Mouse (Mus musculus) C2C12 (cell line): ENCODE results near the gene Ift52. TPM values are rescaled to one million over a fixed set of nuclear protein-coding genes. Genes with fewer than 3 reads are reported as not detected.
"Not testable (repeated sequence)": the region's sequence is repeated elsewhere in the genome, so short reads cannot be mapped to it uniquely, and the experiment has no call there.

ENCODE experiments used
- H3K27me3 ChIP-seq: one replicate; pipeline ENCODE4 v1.6.1; 2011; ENCODE audit not compliant: control insufficient read depth, insufficient read depth, insufficient read length
- H3K36me3 ChIP-seq: one replicate; pipeline ENCODE4 v1.6.1; 2011; ENCODE audit not compliant: control insufficient read depth, insufficient read depth
- H3K4me3 ChIP-seq: one replicate; pipeline ENCODE4 v1.5.1; 2011; ENCODE audit warnings: mild to moderate bottlenecking, control low read depth; ENCODE audit not compliant: poor library complexity, insufficient read depth, severe bottlenecking
- H3K79me2 ChIP-seq: one replicate; pipeline ENCODE4 v1.6.1; 2011; ENCODE audit not compliant: control insufficient read depth, insufficient read depth
- H3K79me3 ChIP-seq: one replicate; pipeline ENCODE4 v1.6.1; 2011; ENCODE audit warnings: low read depth, control low read depth
- H3ac ChIP-seq: one replicate; pipeline ENCODE3; 2011; ENCODE audit warnings: low read depth; ENCODE audit not compliant: control insufficient read depth, insufficient read length
- CEBPB ChIP-seq: IDR thresholded peaks from one replicate; pipeline ENCODE4 v1.6.1; 2011; ENCODE audit warnings: low read depth, mild to moderate bottlenecking, control low read depth, moderate library complexity
- CTCF ChIP-seq: IDR thresholded peaks from one replicate; pipeline ENCODE4 v1.5.1; 2011; ENCODE audit not compliant: control insufficient read depth, insufficient read depth, insufficient read length
- FOSL1 ChIP-seq: IDR thresholded peaks from one replicate; pipeline ENCODE4 v1.8.0; 2011; ENCODE audit warnings: mild to moderate bottlenecking, low read length; ENCODE audit not compliant: poor library complexity, insufficient read depth, severe bottlenecking
- MAX ChIP-seq: IDR thresholded peaks from one replicate; pipeline ENCODE4 v1.6.1; 2011; ENCODE audit warnings: mild to moderate bottlenecking, control low read depth
- MYOD1 ChIP-seq: IDR thresholded peaks from one replicate; pipeline ENCODE4 v1.6.1; 2011; ENCODE audit warnings: low read depth; ENCODE audit not compliant: control insufficient read depth, insufficient read length
- MYOG ChIP-seq: IDR thresholded peaks from one replicate; pipeline ENCODE4 v1.6.1; 2011; ENCODE audit not compliant: control insufficient read depth, insufficient read length; ENCODE audit errors: extremely low read depth
- USF1 ChIP-seq: IDR thresholded peaks from one replicate; pipeline ENCODE4 v1.6.1; 2011; ENCODE audit warnings: low read depth, mild to moderate bottlenecking, control low read depth, moderate library complexity
- polyA plus RNA-seq: library from polyadenylated mRNA; unstranded; fragments of >200 nt; fragmentation: generic; extraction: Trizol; gene quantifications from one replicate; pipeline ENCODE4 v1.2.1, GENCODE M21; 2012; ENCODE audit warnings: missing spikeins

The Ift52 gene
- polyA plus RNA-seq, 1 experiment = 17.6 TPM

- Histone ChIP-seq H3K4me3 (peak overlapping the region; percentile 80), H3K79me3 (peaks cover 41% of the 10 kb centered on the region), H3K79me2 (peaks cover 56% of the 10 kb centered on the region), H3K36me3 (peaks cover 10% of the 10 kb centered on the region), H3ac (peak overlapping the region; percentile 76), H3K27me3 (no peaks in the 10 kb centered on the region)
- TF ChIP-seq USF1 (no peak), FOSL1 (no peak), CTCF (no peak), MAX (no peak), MYOG (no peak), CEBPB (no peak), MYOD1 (no peak)
These were observed 37.8 kb downstream of the Ift52 start for GRCm38 (mm10) chr2:163054891-163055494.

GRCm38 (mm10) chr2:163055715-163056114, 38.6 kb downstream of the Ift52 start:
- H3K36me3 ChIP-seq = peaks cover 12% of the 10 kb centered on the region
- H3ac ChIP-seq = peak overlapping the region; percentile 76
- H3K79me2 ChIP-seq = peaks cover 61% of the 10 kb centered on the region
- H3K79me3 ChIP-seq = peaks cover 42% of the 10 kb centered on the region
- TF ChIP-seq MAX = peak; percentile 52
- TF ChIP-seq FOSL1 = no peak
- TF ChIP-seq CTCF = no peak
- no peak for TF ChIP-seq MYOD1
- TF ChIP-seq CEBPB = no peak
- TF ChIP-seq USF1 = no peak
- TF ChIP-seq MYOG = no peak
- H3K27me3 ChIP-seq = no peaks in the 10 kb centered on the region
- H3K4me3 ChIP-seq = peak overlapping the region; percentile 80

DNA sequence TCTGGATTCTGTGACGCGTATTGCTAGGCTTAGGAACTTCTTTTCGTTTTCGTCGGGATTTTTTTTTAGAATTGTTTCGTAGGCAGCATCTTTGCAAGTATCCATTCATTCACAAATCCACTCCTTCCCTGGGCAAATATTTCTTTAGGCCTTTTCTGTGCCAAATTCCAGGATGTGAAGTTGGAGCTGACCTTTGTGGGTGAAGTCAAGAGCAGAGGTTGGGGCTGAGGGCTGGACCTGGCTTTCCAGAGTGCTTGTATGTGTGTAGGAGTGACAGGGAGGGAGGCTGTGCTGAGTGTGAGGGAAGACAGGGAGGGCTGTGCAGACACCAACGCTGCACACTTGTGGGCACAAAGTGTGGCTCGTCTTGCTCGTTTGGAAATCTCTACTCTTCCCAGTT, 39.4 kb downstream of the Ift52 start:
- H3K4me3 ChIP-seq = no peak overlapping the region
- no peaks in the 10 kb centered on the region for H3K27me3 ChIP-seq
- H3ac ChIP-seq = no peak overlapping the region
- TF ChIP-seq CTCF = no peak
- H3K79me2 ChIP-seq = peaks cover 69% of the 10 kb centered on the region
- H3K79me3 ChIP-seq = peaks cover 43% of the 10 kb centered on the region
- H3K36me3 ChIP-seq = peaks cover 21% of the 10 kb centered on the region

DNA sequence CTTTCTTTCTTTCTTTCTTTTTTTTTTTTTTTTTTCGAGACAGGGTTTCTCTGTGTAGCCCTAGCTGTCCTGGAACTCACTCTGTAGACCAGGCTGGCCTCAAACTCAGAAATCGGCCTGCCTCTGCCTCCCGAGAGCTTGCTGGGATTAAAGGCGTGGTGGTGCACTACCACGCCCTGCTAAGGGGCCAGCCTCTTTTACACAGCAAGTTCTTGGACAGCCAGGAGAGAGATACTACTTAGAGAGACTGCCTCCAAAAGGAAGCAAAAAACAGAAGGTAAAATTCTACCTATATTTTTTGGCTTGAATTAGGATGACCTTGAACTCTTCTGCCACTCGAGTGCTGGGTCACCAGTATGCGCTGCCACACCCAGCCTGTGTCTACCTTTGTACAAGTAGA, 41.8 kb downstream of the Ift52 start:
- H3K79me3 ChIP-seq = peaks cover 43% of the 10 kb centered on the region
- not testable (repeated sequence) for H3ac ChIP-seq, H3K4me3 ChIP-seq, H3K27me3 ChIP-seq
- peaks cover 69% of the 10 kb centered on the region for H3K79me2 ChIP-seq
- peaks cover 36% of the 10 kb centered on the region for H3K36me3 ChIP-seq

DNA sequence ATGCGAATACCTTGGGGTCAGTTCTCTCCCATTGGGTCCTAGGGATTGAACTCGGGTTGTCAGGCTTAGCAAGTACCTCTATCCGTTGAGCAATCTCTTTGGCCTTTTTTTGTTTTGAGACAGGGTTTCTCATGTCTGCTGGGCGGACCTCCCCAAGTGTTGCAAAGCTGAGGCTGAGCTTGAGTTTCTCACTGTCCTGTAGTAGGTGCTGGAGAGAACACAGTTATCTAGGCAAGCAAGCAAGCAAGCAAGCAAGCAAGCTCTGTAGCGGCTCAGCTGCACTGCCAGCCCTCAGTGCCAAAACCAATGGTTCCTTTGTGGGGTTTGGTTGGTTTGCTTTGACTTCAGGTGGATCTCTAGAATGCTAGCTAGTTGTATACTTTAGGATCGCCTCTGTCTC, 43.5 kb downstream of the Ift52 start:
- Histone ChIP-seq H3K27me3 (no peaks in the 10 kb centered on the region), H3K79me2 (peaks cover 56% of the 10 kb centered on the region), H3K36me3 (peaks cover 52% of the 10 kb centered on the region), H3K4me3 (no peak overlapping the region), H3ac (no peak overlapping the region), H3K79me3 (peaks cover 40% of the 10 kb centered on the region)
- TF ChIP-seq MYOD1 (no peak), FOSL1 (no peak), CTCF (no peak), MYOG (no peak), CEBPB (no peak), MAX (no peak), USF1 (no peak)

DNA sequence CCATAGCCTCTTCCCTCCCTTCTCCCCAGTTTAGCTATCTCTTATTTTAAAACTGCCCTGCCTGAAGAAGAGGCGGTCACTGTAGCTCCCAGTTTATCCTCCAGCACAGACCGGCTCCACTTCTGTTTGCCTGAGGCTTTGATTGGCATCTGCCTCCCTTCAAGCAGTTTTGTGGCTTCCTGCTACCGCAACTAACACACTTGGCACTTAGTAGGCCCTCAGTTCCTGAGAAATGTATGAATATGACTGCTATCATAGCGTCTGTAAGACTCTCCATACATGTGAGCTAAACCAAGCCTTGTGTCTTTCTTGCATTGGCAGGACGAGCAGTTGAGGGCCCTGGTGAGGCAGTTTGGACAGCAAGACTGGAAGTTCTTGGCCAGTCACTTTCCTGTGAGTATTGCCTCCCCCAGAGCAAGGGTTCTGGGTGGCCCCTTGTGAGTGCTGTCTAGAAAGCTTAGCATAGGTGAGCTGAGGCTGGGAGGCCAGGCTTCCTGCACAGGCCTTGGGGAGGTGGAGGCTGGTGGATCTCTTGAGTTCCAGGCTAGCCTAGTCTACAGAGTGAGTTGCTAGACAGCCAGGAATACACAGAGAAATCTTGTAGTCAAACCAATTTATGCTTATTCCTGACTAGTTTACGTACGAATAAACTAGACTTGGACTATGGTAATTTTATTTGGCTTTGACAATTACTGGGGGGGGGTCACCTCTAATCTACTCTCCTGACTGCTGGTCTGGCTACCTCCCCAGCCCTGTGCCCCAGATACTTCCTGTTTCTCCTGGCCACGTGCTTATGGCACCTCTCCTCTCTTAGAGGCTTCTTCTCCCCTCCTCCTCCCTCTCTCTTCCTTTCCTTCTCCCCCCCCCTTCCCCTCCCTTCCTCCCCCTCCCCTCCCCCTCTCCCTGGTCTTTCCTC, 44.3 kb downstream of the Ift52 start:
- no peak overlapping the region for H3ac ChIP-seq
- H3K79me2 ChIP-seq = peaks cover 48% of the 10 kb centered on the region
- peaks cover 59% of the 10 kb centered on the region for H3K36me3 ChIP-seq
- no peaks in the 10 kb centered on the region for H3K27me3 ChIP-seq
- TF ChIP-seq MYOG (no peak), USF1 (no peak), CTCF (no peak), MYOD1 (no peak), CEBPB (no peak), MAX (no peak), FOSL1 (no peak)
- no peak overlapping the region for H3K4me3 ChIP-seq
- peaks cover 31% of the 10 kb centered on the region for H3K79me3 ChIP-seq
